In genomic region chr9:44518068-44518467, GRCm38 (mm10) we compare ENCODE assay signal across 14 mouse cellular contexts. TPM values are rescaled to one million over a fixed set of nuclear protein-coding genes. Genes with fewer than 3 reads are reported as not detected.
DNase-seq lines count a peak whose midpoint lies in the region; ATAC-seq and TF ChIP-seq lines count a peak whose summit lies in the region.
"Had no signal": no experiment of that assay in that cellular context is flagged by ENCODE, and none has a peak within 500 bp of the region (broad histone marks: within the 10 kb centered on the region; RNA-seq: fewer than 3 reads in every experiment).

No protein-coding gene starts in this region.

- H3K4me1 ChIP-seq in forebrain, postnatal 0 days (ENCODE audit: insufficient read depth), result no peaks in the 10 kb centered on the region; the same call in 1 of the 2 replicates
- 0 out of 2 replicates have a peak, but pooled peaks cover 3% of the 10 kb centered on the region for H3K4me1 ChIP-seq in forebrain, embryonic 10.5 days
- H3K4me1 ChIP-seq in kidney, embryonic 16.5 days (ENCODE audit: insufficient read depth, low read length), result peaks cover 8% of the 10 kb centered on the region; the same call in 1 of the 2 replicates
- no peaks in the 10 kb centered on the region for H3K4me1 ChIP-seq in midbrain, embryonic 11.5 days (ENCODE audit: control insufficient read depth, insufficient read depth, low read length)
- H3K4me1 ChIP-seq in midbrain, embryonic 14.5 days (ENCODE audit: control insufficient read depth, insufficient read depth, low read length), result no peaks in the 10 kb centered on the region

- TF ChIP-seq CTCF in forebrain, postnatal 0 days (IDR thresholded peaks at IDR 0.05; ENCODE audit: low read depth), result no peak

- no peaks in the 10 kb centered on the region for H3K9me3 ChIP-seq in forebrain, postnatal 0 days (ENCODE audit: low read length)
- H3K9me3 ChIP-seq in forebrain, embryonic 10.5 days, result no peaks in the 10 kb centered on the region
- no peaks in the 10 kb centered on the region for H3K9me3 ChIP-seq in kidney, embryonic 16.5 days (ENCODE audit: low read length)
- H3K9me3 ChIP-seq in midbrain, embryonic 11.5 days (ENCODE audit: control insufficient read depth, low read length), result no peaks in the 10 kb centered on the region
- H3K9me3 ChIP-seq in midbrain, embryonic 14.5 days (ENCODE audit: control insufficient read depth, low read length), result no peaks in the 10 kb centered on the region
- H3K9me3 ChIP-seq: liver, embryonic 13.5 days; megakaryocyte, embryonic 14.5 days had no signal

- no peak overlapping the region for H3K4me3 ChIP-seq in forebrain, postnatal 0 days (ENCODE audit: low read depth, low read length)
- no peak overlapping the region for H3K4me3 ChIP-seq in forebrain, embryonic 10.5 days
- H3K4me3 ChIP-seq in kidney, embryonic 16.5 days (ENCODE audit: low read length), result no peak overlapping the region
- H3K4me3 ChIP-seq in midbrain, embryonic 11.5 days (ENCODE audit: low read depth, low read length), result no peak overlapping the region
- H3K4me3 ChIP-seq in midbrain, embryonic 14.5 days (replicated peaks; ENCODE audit: low read depth, low read length), result no peak overlapping the region
- H3K4me3 ChIP-seq: liver, embryonic 13.5 days; megakaryocyte, embryonic 14.5 days had no signal

- no peak overlapping the region for H3K27ac ChIP-seq in forebrain, postnatal 0 days (ENCODE audit: low read depth, low read length)
- no peak overlapping the region for H3K27ac ChIP-seq in forebrain, embryonic 10.5 days
- H3K27ac ChIP-seq in kidney, embryonic 16.5 days (ENCODE audit: low read length), result no peak overlapping the region
- no peak overlapping the region for H3K27ac ChIP-seq in midbrain, embryonic 11.5 days (ENCODE audit: low read depth, low read length)
- no peak overlapping the region for H3K27ac ChIP-seq in midbrain, embryonic 14.5 days (replicated peaks; ENCODE audit: low read depth, low read length)
- H3K27ac ChIP-seq: liver, embryonic 13.5 days; stomach, postnatal 0 days had no signal

- ATAC-seq in forebrain, postnatal 0 days, result peak; percentile 14
- ATAC-seq in kidney, embryonic 16.5 days (ENCODE audit: low FRiP score, low TSS enrichment), result no peak
- ATAC-seq in midbrain, embryonic 11.5 days (ENCODE audit: low FRiP score), result no peak
- ATAC-seq in midbrain, embryonic 14.5 days (ENCODE audit: low FRiP score, low TSS enrichment), result no peak
- ATAC-seq in megakaryocyte, adult 5-6 weeks (ENCODE audit: poor library complexity, severe bottlenecking), result no peak
- ATAC-seq: hindbrain, embryonic 16.5 days had no signal

- 39% methylated on average over 7 of the region's 7 CpGs for WGBS in forebrain, postnatal 0 days
- WGBS in forebrain, embryonic 10.5 days, result 89% methylated on average over 7 of the region's 7 CpGs
- 57% methylated on average over 7 of the region's 7 CpGs for WGBS in kidney, embryonic 16.5 days
- 93% methylated on average over 7 of the region's 7 CpGs for WGBS in midbrain, embryonic 11.5 days
- WGBS in midbrain, embryonic 14.5 days, result 77% methylated on average over 7 of the region's 7 CpGs

- H3K36me3 ChIP-seq in forebrain, postnatal 0 days (ENCODE audit: insufficient read depth), result no peaks in the 10 kb centered on the region
- no peaks in the 10 kb centered on the region for H3K36me3 ChIP-seq in forebrain, embryonic 10.5 days (replicated peaks)
- H3K36me3 ChIP-seq in kidney, embryonic 16.5 days (ENCODE audit: insufficient read depth, low read length), result no peaks in the 10 kb centered on the region
- no peaks in the 10 kb centered on the region for H3K36me3 ChIP-seq in midbrain, embryonic 11.5 days (ENCODE audit: control insufficient read depth, insufficient read depth, low read length)
- H3K36me3 ChIP-seq in midbrain, embryonic 14.5 days (ENCODE audit: control insufficient read depth, insufficient read depth, low read length), result no peaks in the 10 kb centered on the region
- H3K36me3 ChIP-seq: liver, embryonic 13.5 days had no signal

- H3K4me2 ChIP-seq in forebrain, postnatal 0 days (ENCODE audit: low read depth), result no peak overlapping the region
- no peak overlapping the region for H3K4me2 ChIP-seq in kidney, embryonic 16.5 days (replicated peaks; ENCODE audit: low read depth, low read length)
- H3K4me2 ChIP-seq in midbrain, embryonic 11.5 days, result no peak overlapping the region
- H3K4me2 ChIP-seq in midbrain, embryonic 14.5 days (ENCODE audit: low read length), result no peak overlapping the region
- H3K4me2 ChIP-seq: liver, embryonic 13.5 days had no signal

- H3K27me3 ChIP-seq in forebrain, postnatal 0 days (ENCODE audit: insufficient read depth, low read length), result no peaks in the 10 kb centered on the region
- H3K27me3 ChIP-seq in forebrain, embryonic 10.5 days (ENCODE audit: poor library complexity, severe bottlenecking), result no peaks in the 10 kb centered on the region
- no peaks in the 10 kb centered on the region for H3K27me3 ChIP-seq in kidney, embryonic 16.5 days (ENCODE audit: insufficient read depth, low read length)
- H3K27me3 ChIP-seq in midbrain, embryonic 11.5 days (ENCODE audit: control insufficient read depth, insufficient read depth, low read length), result no peaks in the 10 kb centered on the region
- H3K27me3 ChIP-seq in midbrain, embryonic 14.5 days (ENCODE audit: control insufficient read depth, insufficient read depth, low read length), result no peaks in the 10 kb centered on the region
- H3K27me3 ChIP-seq: liver, embryonic 13.5 days; megakaryocyte, embryonic 14.5 days had no signal

- H3K9ac ChIP-seq in forebrain, postnatal 0 days, result no peak overlapping the region
- H3K9ac ChIP-seq in kidney, embryonic 16.5 days (replicated peaks; ENCODE audit: low read length), result no peak overlapping the region
- no peak overlapping the region for H3K9ac ChIP-seq in midbrain, embryonic 11.5 days (ENCODE audit: low read length)
- no peak overlapping the region for H3K9ac ChIP-seq in midbrain, embryonic 14.5 days (replicated peaks; ENCODE audit: low read length)
- H3K9ac ChIP-seq: liver, embryonic 13.5 days had no signal

- peak; percentile 68 for DNase-seq in forebrain, postnatal 0 days
- no peak for DNase-seq in forebrain, embryonic 10.5 days (ENCODE audit: extremely low spot score, low spot score)
- DNase-seq in kidney, postnatal 14 days, result peak; percentile 54
- DNase-seq in midbrain, embryonic 11.5 days (ENCODE audit: low spot score, missing footprints), result peak; percentile 70
- no peak for DNase-seq in midbrain, embryonic 14.5 days
- DNase-seq in right cerebral cortex, postnatal 10 days (ENCODE audit: low spot score in 2 of 2), result peak; percentile 80 to 84
- DNase-seq: gastrocnemius, postnatal 10 days; liver, embryonic 13.5 days had no signal

RNA-seq across cellular contexts. Expression of gene Bcl9l, which starts 35.4 kb away (rescaled TPM):
- 29.2 and 38.7 TPM in 2 replicates for total RNA-seq in forebrain, postnatal 0 days (2014; rRNA removed)
- 9.3 and 13.0 TPM in 2 replicates for polyA plus RNA-seq in forebrain, postnatal 0 days (2015; fragmentation: Nextera tagmentation; extraction: Ambion mirVana)
- polyA plus RNA-seq in forebrain, embryonic 10.5 days (2016; fragmentation: Nextera tagmentation; extraction: Ambion mirVana), result 3.9 and 5.0 TPM in 2 replicates
- polyA plus RNA-seq in kidney, embryonic 16.5 days (2015; fragmentation: Nextera tagmentation; extraction: Ambion mirVana), result 11.3 and 12.4 TPM in 2 replicates
- polyA plus RNA-seq in midbrain, embryonic 11.5 days (2014; fragmentation: Nextera tagmentation; extraction: Ambion mirVana), result 5.6 and 6.4 TPM in 2 replicates
- 12.6 and 14.9 TPM in 2 replicates for polyA plus RNA-seq in midbrain, embryonic 14.5 days (2014; fragmentation: Nextera tagmentation; extraction: Ambion mirVana)
- 6.0 TPM in 2 replicates for total RNA-seq in megakaryocyte, adult 5-6 weeks (2015)
- 2.6 and 3.0 TPM in 2 replicates for total RNA-seq in megakaryocyte, adult 5-6 weeks (2017)

RNA-seq across cellular contexts. Expression of gene Cxcr5, which starts 43.6 kb away (rescaled TPM):
- total RNA-seq in forebrain, postnatal 0 days (2014; rRNA removed), result not detected in 2 replicates
- polyA plus RNA-seq in forebrain, postnatal 0 days (2015; fragmentation: Nextera tagmentation; extraction: Ambion mirVana), result not detected in 2 replicates
- polyA plus RNA-seq in forebrain, embryonic 10.5 days (2016; fragmentation: Nextera tagmentation; extraction: Ambion mirVana), result 0.05 TPM in 1 of 2 replicates, not detected in the other
- 0.11 TPM in 1 of 2 replicates, not detected in the other for polyA plus RNA-seq in kidney, embryonic 16.5 days (2015; fragmentation: Nextera tagmentation; extraction: Ambion mirVana)
- 0.10 TPM in 1 of 2 replicates, not detected in the other for polyA plus RNA-seq in midbrain, embryonic 11.5 days (2014; fragmentation: Nextera tagmentation; extraction: Ambion mirVana)
- 0.11 TPM in 1 of 2 replicates, not detected in the other for polyA plus RNA-seq in midbrain, embryonic 14.5 days (2014; fragmentation: Nextera tagmentation; extraction: Ambion mirVana)
- not detected in 2 replicates for total RNA-seq in megakaryocyte, adult 5-6 weeks (2015)
- total RNA-seq in megakaryocyte, adult 5-6 weeks (2017), result not detected in 2 replicates
- total RNA-seq: gastrocnemius, postnatal 10 days; left cerebral cortex, postnatal 10 days had no signal
- polyA plus RNA-seq: hindbrain, embryonic 16.5 days had no signal

Comparison
In these comparisons a context has a peak if more than half of its experiments do, and no peak if none do; other contexts are left out.
1. DNase-seq: peak in forebrain, postnatal 0 days (single experiment), kidney, postnatal 14 days (single experiment), midbrain, embryonic 11.5 days (single experiment) and right cerebral cortex, postnatal 10 days (2 of 2); none in forebrain, embryonic 10.5 days (single experiment) and midbrain, embryonic 14.5 days (single experiment).